Mouse (Mus musculus) kidney, adult 18-20 months (tissue): Measurements from ENCODE around the gene Gga3.

Source experiments
- DNase-seq: peaks from one replicate; pipeline ENCODE4 v3.0.0; 2021

The Gga3 gene

DNA sequence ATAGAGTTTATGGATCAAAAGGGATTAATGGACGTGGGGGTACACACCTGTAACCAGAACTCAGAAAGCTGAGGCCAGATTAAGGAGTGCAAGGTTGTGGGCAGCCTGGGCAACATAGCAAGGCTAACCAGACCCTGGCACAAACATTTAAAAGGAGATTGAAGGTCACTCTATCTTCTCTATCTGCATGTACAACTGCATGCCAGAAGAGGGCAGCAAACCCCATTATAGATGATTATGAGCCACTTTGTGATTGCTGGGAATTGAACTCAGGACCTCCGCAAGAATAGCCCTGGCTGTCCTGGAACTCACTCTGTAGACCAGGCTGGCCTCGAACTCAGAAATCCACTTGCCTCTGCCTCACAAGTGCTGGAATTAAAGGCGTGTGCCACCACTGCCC lies 51.1 kb downstream of the Gga3 start:
- peak; percentile 20 for DNase-seq

DNA sequence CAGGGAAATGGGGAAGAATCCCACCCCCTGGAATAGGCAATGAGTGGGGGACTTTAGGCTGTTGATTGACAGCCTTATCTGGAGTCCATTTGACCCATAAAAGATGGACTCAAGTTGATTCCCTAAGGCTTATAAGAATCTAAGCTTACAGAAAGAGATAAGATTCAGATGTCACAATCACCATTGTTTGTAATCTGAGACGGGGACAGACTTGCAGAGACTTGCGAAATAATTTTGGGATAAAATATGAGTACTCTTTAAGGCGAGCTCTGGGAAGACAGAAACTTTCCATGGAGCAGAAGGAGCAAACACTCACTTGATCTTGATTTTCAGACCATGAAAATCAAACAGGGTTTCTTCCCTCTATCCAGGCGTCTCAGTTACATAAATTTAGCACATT lies 60.3 kb downstream of the Gga3 start:
- no peak for DNase-seq

DNA sequence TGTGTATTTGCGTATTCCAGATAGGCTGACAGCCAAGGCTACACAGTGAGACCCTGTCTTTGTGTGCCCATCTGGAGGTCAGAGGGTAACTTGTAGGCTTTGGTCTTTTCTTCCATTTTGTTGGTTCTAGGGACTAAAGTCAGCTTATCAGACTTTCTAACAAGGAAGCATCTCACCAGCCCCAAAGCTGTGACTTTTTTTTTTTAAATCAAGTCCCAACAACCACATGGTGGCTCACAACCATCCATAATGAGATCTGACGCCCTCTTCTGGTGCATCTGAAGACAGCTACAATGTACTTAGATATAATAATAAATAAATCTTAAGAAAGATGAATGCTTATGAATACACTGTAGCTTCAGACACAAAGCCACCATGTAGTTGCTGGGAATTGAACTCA lies 65.8 kb downstream of the Gga3 start:
- no peak for DNase-seq

DNA sequence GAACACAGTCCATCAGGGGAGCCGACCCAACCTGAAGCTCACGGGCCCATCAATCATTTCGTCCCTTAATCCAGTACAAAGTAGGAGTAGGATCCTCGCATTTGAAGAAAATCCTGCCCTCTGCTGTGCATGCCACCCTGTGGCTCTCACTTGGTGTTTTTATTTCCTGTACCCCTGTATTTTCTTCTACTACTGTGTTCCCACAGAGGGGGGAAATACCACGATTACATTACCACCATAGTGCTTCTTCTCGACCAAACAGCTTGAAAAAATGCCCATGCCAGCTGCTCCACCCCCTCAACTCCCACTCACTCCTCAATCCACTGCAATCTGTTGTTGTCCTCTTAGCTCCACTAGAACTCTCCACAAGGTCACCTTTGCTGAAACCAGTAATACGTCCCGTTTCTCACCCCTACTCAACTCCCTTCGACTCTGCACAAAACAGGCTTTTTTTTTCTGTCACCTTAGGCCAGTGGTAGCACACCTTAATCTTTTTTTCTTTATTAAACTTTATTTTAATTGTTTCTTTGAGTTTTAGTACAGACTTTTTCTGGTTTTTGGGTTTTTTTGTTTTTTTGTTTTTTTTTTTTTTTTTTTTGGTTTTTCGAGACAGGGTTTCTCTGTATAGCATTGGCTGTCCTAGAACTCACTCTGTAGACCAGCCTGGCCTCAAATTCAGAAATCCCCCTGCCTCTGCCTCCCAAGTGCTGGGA lies 66.8 kb downstream of the Gga3 start:
- no peak for DNase-seq

DNA sequence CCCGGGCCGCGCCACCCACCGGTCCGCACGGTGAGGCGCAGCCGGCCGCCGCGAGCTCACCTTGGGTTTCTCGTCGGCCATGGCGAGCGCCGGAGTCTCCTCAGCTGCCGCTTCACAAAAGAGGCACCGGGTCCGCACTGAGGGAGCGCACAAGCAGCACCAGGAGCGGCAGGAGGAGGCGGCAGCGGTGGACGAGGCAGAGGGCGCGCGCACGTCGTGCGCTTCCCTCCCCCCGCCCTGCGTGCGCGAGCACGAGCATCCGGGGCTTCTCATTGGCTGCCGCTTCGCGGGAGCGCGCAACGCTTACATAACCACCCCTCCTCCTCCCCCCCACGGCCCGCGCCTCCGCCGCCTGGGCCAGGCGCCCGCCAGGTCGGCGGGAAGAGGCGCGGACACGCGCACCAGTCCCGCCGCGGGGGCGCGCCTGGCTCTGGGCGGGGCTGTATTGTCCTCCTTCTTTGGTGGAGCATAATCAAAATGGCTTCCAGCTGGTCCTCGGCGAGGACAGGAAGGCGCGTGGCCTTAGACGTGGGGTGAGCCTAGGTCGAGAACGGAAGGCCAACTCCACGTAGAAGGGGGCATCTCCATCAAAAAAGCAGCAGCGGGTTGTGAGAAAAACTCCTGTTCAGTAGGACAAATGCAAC lies 67.7 kb downstream of the Gga3 start, which contains the start of gene Sumo2:
Gene Sumo2, minus strand, starts transcription at position 239 of the 644 bp plus-strand sequence.
- peak; percentile 99 for DNase-seq

DNA sequence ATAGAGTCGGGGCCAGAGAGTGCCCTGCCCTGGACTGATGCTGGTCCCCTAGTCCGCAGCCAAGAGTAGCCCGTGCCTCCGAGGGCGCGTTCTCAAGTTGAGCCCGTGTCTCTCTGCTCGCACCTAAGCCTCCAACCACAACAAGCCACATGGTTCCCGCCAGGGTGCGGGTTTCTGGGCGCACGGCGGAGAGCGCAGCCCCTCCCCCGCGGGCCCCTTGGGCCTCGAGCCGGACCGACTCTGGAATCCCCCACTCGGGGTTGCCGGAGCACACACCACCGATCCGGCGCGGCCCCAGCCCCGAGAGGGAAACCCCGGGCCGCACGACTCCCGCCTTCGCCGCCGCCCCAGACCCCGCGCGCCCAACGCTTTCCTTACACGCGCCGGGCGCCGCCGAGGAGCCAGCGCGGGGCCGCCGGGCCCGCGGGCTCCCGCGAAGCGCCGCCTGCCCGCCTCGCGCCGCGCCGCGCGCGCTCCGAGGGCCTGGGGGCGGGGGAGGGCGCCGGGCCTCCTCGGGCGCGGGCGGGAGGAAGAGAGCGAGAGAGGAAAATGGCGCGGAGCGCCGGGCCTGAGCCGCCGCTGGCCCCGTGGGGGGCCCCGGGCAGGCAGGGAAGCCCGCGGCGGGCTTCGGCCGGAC lies 68.3 kb downstream of the Gga3 start:
- DNase-seq, result peak; percentile 58

DNA sequence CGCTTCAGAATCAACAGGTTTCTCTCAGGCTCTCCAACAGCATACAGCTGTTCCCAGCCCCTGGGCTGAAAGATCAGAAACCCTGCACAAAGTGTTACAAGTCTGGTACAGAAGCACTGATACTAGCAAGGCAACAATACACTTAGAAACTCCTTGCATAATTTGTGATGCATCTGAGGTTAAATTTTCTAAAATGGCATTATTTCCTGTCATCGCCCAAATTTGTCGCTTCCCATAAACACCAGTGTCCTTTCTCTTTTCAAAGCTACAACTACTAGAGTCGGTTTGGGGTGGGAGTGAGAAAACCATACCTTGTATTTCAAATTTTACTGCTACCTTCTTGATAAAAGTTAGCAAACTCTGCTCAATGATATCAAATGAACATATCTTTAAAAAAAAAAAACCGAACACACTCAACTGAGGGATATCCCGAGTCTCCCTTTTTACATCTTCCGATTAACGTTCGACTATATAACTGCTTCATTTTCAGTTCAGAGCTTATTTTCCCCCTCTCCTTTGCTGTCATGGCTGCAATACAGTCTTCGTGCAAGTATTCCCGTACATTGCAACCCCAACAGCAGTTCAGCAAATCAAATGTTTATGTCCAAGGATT lies 69.0 kb downstream of the Gga3 start:
- DNase-seq, result no peak
